Mouse (Mus musculus) thymus, adult 2 months (tissue): ENCODE measurements around the gene Gfod2. TPM values are rescaled to one million over a fixed set of nuclear protein-coding genes. Genes with fewer than 3 reads are reported as not detected.

ENCODE experiments used
- DNase-seq: peaks from one replicate; pipeline ENCODE4 v3.0.0; 2021
- H3K27ac ChIP-seq: fragments of 200-500 bp; 2 replicates; pipeline ENCODE4 v1.5.1; 2012; ENCODE audit warnings: low read length, control low read depth; ENCODE audit not compliant: control insufficient read depth, insufficient read depth
- H3K27me3 ChIP-seq: fragments of 200-500 bp; 2 replicates; pipeline ENCODE4 v1.6.1; 2012; ENCODE audit warnings: mild to moderate bottlenecking, low read length, moderate library complexity, mixed read lengths; ENCODE audit not compliant: control insufficient read depth, insufficient read depth
- H3K36me3 ChIP-seq: fragments of 200-500 bp; 2 replicates; pipeline ENCODE4 v1.6.1; 2012; ENCODE audit warnings: mild to moderate bottlenecking, low read length, moderate library complexity; ENCODE audit not compliant: control insufficient read depth, insufficient read depth
- H3K4me1 ChIP-seq: fragments of 200-500 bp; replicated peaks from 2 replicates; pipeline ENCODE4 v1.6.1; 2012; ENCODE audit warnings: low read length; ENCODE audit not compliant: control insufficient read depth, insufficient read depth
- H3K4me3 ChIP-seq: fragments of 200-500 bp; 2 replicates; pipeline ENCODE4 v1.5.1; 2012; ENCODE audit warnings: mild to moderate bottlenecking, low read length, control low read depth, moderate library complexity; ENCODE audit not compliant: control insufficient read depth, insufficient read depth
- CTCF ChIP-seq: fragments of 200-500 bp; IDR thresholded peaks from 2 replicates; pipeline ENCODE4 v1.5.1; 2012; ENCODE audit warnings: mild to moderate bottlenecking, control low read depth, low read length, moderate library complexity, borderline replicate concordance; ENCODE audit not compliant: control insufficient read depth, poor library complexity, insufficient read depth; ENCODE audit errors: extremely low read depth
- POLR2A ChIP-seq: fragments of 200-500 bp; IDR thresholded peaks from 2 replicates; pipeline ENCODE4 v1.6.1; 2012; ENCODE audit warnings: mild to moderate bottlenecking, low read length, control low read depth, moderate library complexity; ENCODE audit not compliant: control insufficient read depth, poor library complexity, insufficient read depth; ENCODE audit errors: extremely low read depth
- WGBS: fragments of 180-500 bp; shearing (Covaris S2); methylation state at CpG from one replicate; pipeline ENCODE4 v1.1.7; 2018; 5-methylcytosine and 5-hydroxymethylcytosine counted together
- polyA plus RNA-seq: library from polyadenylated mRNA; depleted of rRNA; stranded (reverse); fragments of >200 nt; gene quantifications from 2 replicates; pipeline ENCODE4 v1.2.3, GENCODE M21; 2012

Gfod2 gene
- polyA plus RNA-seq, 1 experiment = 7.3 TPM

DNA sequence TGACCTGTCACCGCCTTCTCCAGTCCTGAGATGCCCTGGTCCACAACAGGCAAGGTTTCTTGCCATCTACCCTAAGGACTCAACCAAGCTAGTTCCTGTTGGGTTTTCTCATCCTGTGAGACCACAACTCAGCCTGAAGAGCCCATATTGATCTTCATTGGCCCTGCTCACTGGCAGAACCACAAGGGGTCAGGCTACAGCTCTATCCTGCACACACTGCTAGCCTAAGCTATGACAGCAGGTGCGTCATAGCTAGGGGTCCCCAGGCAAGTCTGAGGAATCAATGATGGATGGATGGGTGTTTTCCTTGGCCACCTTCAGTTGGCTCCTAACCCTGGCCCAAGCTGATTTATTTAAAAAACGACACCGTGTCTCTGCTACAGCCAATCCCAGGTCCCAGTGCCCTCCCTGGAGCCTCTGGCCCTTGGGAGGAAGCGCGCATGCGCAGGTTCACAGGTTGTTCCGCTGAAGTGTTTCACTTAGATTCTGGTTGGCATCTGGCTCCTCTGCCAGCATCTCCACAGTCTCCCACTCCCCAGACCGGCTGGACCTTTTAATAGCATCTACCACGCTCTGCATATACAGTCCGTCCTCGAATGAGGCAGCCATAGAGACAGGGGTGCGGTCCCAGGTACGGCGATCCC, 42.0 kb downstream of the Gfod2 start:
- Histone ChIP-seq H3K27me3 (no peaks in the 10 kb centered on the region), H3K4me3 (no peak overlapping the region), H3K27ac (no peak overlapping the region), H3K36me3 (no peaks in the 10 kb centered on the region), H3K4me1 (no peaks in the 10 kb centered on the region)
- WGBS = 97% methylated on average over 15 of the region's 15 CpGs
- TF ChIP-seq POLR2A (no peak), CTCF (no peak)
- no peak for DNase-seq

DNA sequence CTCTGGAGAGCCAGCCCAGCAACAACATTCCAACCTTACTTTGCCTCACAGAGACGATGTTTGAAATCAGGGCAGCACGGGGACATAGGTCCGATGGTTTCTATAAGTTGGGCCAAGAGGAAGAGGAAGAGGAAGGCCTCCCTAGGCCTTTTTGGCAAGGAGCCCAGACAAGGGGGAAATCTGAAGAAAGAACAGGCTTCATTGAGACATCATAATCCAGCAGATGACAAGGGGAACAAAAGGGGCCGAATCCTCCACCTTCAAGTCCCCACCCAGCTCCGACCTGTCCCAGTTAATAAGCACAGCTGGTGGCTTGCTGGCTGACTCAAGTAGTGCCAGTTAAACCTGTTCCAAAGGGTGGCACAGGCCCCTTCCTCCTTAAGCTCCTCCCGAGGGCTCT, 43.4 kb downstream of the Gfod2 start:
- TF ChIP-seq POLR2A (no peak), CTCF (no peak)
- 47% methylated on average over 6 of the region's 6 CpGs for WGBS
- Histone ChIP-seq H3K27me3 (no peaks in the 10 kb centered on the region), H3K36me3 (no peaks in the 10 kb centered on the region), H3K27ac (no peak overlapping the region), H3K4me1 (no peaks in the 10 kb centered on the region), H3K4me3 (no peak overlapping the region)
- no peak for DNase-seq

DNA sequence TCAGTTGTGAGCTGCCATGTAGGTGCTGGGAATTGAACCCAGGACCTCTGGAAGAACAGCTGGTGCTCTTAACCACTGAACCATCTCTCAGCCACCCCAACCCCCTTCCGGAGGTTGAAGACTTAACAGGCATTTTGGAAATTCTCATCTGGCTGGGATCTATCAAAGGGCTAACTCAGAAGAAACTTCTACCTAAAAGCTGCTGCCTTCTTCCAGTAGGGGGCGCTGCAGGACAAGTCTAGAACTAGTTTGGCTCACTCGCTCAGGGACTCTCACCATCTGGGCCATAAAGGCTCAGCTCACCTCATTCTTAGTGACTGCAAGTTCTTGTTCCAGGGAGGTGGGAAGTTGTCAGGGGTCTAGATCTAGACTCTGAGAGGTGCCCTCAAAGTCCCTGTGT, 44.3 kb downstream of the Gfod2 start:
- peak; percentile 90 for DNase-seq
- no peaks in the 10 kb centered on the region for H3K27me3 ChIP-seq
- no peak for TF ChIP-seq POLR2A
- TF ChIP-seq CTCF = peak; percentile 15; the same call in 1 of the 2 replicates
- 6% methylated on average over 3 of the region's 3 CpGs for WGBS
- no peak overlapping the region for H3K27ac ChIP-seq
- no peaks in the 10 kb centered on the region for H3K36me3 ChIP-seq
- no peaks in the 10 kb centered on the region for H3K4me1 ChIP-seq
- no peak overlapping the region for H3K4me3 ChIP-seq

DNA sequence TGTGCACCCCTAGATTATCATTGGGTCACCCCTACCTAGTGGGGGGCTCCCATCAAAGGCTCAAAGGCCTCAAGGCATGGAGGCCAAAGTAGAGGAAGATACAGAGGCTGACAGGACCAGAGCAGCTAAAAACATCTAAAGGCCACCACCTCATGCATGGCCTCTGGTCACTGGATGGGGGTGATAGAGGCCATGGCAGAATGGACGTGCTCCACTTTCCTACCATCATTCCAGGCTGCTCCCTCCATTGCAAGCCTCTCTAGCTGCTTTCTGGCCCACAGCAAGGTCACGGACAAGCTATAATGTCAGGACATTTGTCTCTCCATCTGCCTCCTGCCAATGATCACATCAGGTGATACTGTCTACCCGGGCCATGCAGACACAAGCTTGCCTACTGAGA, 46.2 kb downstream of the Gfod2 start:
- H3K4me1 ChIP-seq = peaks cover 5% of the 10 kb centered on the region; the same call in 1 of the 2 replicates
- no peak for DNase-seq
- H3K4me3 ChIP-seq = no peak overlapping the region
- TF ChIP-seq CTCF (no peak), POLR2A (no peak)
- H3K27me3 ChIP-seq = no peaks in the 10 kb centered on the region
- WGBS = 90% methylated on average over 3 of the region's 3 CpGs
- no peak overlapping the region for H3K27ac ChIP-seq
- H3K36me3 ChIP-seq = no peaks in the 10 kb centered on the region

DNA sequence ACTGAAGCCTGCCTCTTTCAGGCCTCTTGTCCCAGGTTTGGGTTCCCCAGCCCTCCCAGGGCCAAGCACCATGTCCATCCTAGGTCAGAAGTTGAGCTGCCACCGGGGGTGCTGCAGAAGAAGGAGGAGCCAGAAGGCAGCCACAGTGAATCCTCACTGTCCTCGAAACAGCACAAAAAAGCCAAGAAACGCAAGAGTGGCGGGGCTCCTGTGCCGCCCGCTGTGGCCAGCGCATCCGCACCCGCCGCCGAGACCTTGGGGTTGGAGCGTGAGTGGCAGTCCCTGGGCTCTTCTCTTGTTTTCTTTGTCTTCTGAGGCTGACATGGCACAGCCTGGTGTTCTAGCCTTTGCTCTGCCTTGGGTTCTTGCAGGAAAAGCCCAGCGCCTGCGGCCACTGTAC, 49.1 kb downstream of the Gfod2 start:
- Histone ChIP-seq H3K4me3 (no peak overlapping the region), H3K36me3 (no peaks in the 10 kb centered on the region), H3K27me3 (no peaks in the 10 kb centered on the region), H3K4me1 (peaks cover 9% of the 10 kb centered on the region; the same call in 1 of the 2 replicates), H3K27ac (no peak overlapping the region)
- WGBS = 90% methylated on average over 14 of the region's 14 CpGs
- no peak for DNase-seq
- TF ChIP-seq CTCF = no peak
- TF ChIP-seq POLR2A = no peak

DNA sequence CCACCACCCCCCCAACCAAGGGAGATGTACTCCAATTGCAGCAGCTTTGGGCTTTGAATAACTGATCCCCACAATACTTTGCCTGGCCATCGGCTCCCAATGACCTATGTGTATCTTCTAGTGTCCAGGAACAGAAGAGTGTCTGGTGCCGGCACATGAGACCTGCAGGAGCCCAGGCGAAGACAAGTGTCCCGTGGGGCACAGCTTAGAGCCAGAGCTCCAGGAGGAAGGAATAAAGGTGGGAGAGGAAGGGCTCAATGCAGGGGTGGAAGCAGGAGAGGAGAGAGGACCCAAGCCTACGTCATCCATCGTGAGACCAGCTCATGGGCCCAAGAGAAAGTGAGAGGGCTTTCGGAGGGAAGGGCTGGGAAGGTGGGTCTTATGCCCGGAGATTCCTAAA, 49.8 kb downstream of the Gfod2 start:
- TF ChIP-seq CTCF = no peak
- TF ChIP-seq POLR2A = no peak
- Histone ChIP-seq H3K27ac (no peak overlapping the region), H3K27me3 (no peaks in the 10 kb centered on the region), H3K4me1 (peaks cover 9% of the 10 kb centered on the region; the same call in 1 of the 2 replicates), H3K4me3 (no peak overlapping the region), H3K36me3 (no peaks in the 10 kb centered on the region; the same call in 1 of the 2 replicates)
- DNase-seq = no peak
- 98% methylated on average over 8 of the region's 8 CpGs for WGBS
